In genomic region chr13:56591191-56591590, GRCm38 (mm10) we compare ENCODE assay signal across 29 mouse cellular contexts. TPM values are rescaled to one million over a fixed set of nuclear protein-coding genes. Genes with fewer than 3 reads are reported as not detected.
A peak's percentile ranks its signal among the peaks of the same experiment; 100 is the strongest.
DNase-seq lines count a peak whose midpoint lies in the region; ATAC-seq and TF ChIP-seq lines count a peak whose summit lies in the region.
"Had no signal": no experiment of that assay in that cellular context is flagged by ENCODE, and none has a peak within 500 bp of the region (broad histone marks: within the 10 kb centered on the region; RNA-seq: fewer than 3 reads in every experiment).

No protein-coding gene starts in this region.

- H3K4me1 ChIP-seq in lung, postnatal 0 days (ENCODE audit: insufficient read depth, low read depth, low read length): peaks cover 5% of the 10 kb centered on the region
- H3K4me1 ChIP-seq in kidney, embryonic 15.5 days: peaks cover 58% of the 10 kb centered on the region
- H3K4me1 ChIP-seq: forebrain, embryonic 15.5 days; megakaryocyte, embryonic 14.5 days had no signal

- no peak overlapping the region for H3K4me2 ChIP-seq in lung, postnatal 0 days (replicated peaks; ENCODE audit: low read depth, low read length)
- H3K4me2 ChIP-seq in kidney, embryonic 15.5 days: no peak overlapping the region
- H3K4me2 ChIP-seq: embryonic facial prominence, embryonic 15.5 days; forebrain, embryonic 15.5 days; hindbrain, embryonic 15.5 days; midbrain, embryonic 13.5 days had no signal

- ATAC-seq in lung, postnatal 0 days: peak; percentile 3; the same call in 1 of the 2 replicates
- no peak for ATAC-seq in megakaryocyte, adult 5-6 weeks (ENCODE audit: poor library complexity, severe bottlenecking)
- ATAC-seq in frontal cortex, adult (ENCODE audit: low TSS enrichment): no peak
- ATAC-seq in kidney, embryonic 15.5 days (replicated peaks; ENCODE audit: low FRiP score): no peak
- ATAC-seq: forebrain, embryonic 15.5 days; midbrain, embryonic 13.5 days had no signal

- no peaks in the 10 kb centered on the region for H3K36me3 ChIP-seq in lung, postnatal 0 days (ENCODE audit: insufficient read depth, low read length)
- no peaks in the 10 kb centered on the region for H3K36me3 ChIP-seq in kidney, embryonic 15.5 days
- H3K36me3 ChIP-seq: embryonic facial prominence, embryonic 15.5 days; forebrain, embryonic 15.5 days; hindbrain, embryonic 15.5 days; midbrain, embryonic 13.5 days had no signal

- 74% methylated on average over 8 of the region's 8 CpGs for WGBS in lung, postnatal 0 days
- WGBS in kidney, embryonic 15.5 days: 84% methylated on average over 8 of the region's 8 CpGs

- H3K27me3 ChIP-seq in lung, postnatal 0 days (replicated peaks; ENCODE audit: insufficient read depth, low read length): no peaks in the 10 kb centered on the region
- 0 out of 2 replicates have a peak, but pooled peaks cover 4% of the 10 kb centered on the region for H3K27me3 ChIP-seq in kidney, embryonic 15.5 days
- H3K27me3 ChIP-seq: embryonic facial prominence, embryonic 15.5 days; forebrain, embryonic 15.5 days; hindbrain, embryonic 15.5 days had no signal

- no peak for TF ChIP-seq EP300 in lung, postnatal 0 days (IDR thresholded peaks at IDR 0.05)

- H3K9me3 ChIP-seq in lung, postnatal 0 days (ENCODE audit: low read length): no peaks in the 10 kb centered on the region
- no peaks in the 10 kb centered on the region for H3K9me3 ChIP-seq in kidney, embryonic 15.5 days (replicated peaks)
- H3K9me3 ChIP-seq: embryonic facial prominence, embryonic 15.5 days; forebrain, embryonic 15.5 days; hindbrain, embryonic 15.5 days; megakaryocyte, embryonic 14.5 days; midbrain, embryonic 13.5 days had no signal

- no peak for TF ChIP-seq CTCF in gastrocnemius, adult 2 months (IDR thresholded peaks at IDR 0.05)
- no peak for TF ChIP-seq CTCF in lung, postnatal 0 days (IDR thresholded peaks at IDR 0.05)

- peak overlapping the region; percentile 24 for H3K27ac ChIP-seq in gastrocnemius, adult 2 months
- no peak overlapping the region for H3K27ac ChIP-seq in lung, postnatal 0 days (ENCODE audit: low read length)
- no peak overlapping the region for H3K27ac ChIP-seq in kidney, embryonic 15.5 days
- H3K27ac ChIP-seq: embryonic facial prominence, embryonic 15.5 days; forebrain, embryonic 15.5 days; hindbrain, embryonic 15.5 days; left cerebral cortex, adult 2 months; midbrain, embryonic 13.5 days had no signal

- peak; percentile 55 for DNase-seq in gastrocnemius, adult 2 months
- DNase-seq in gastrocnemius, postnatal 25 days: no peak
- peak; percentile 90 to 94 for DNase-seq in adrenal gland, adult (ENCODE audit: inconsistent age in 2 of 2, low spot score in 1 of 2)
- DNase-seq in adrenal gland, postnatal 25 days: peak; percentile 60
- no peak for DNase-seq in lung, postnatal 0 days (ENCODE audit: low spot score)
- DNase-seq: cerebellum, adult 11-12 months; cerebellum, postnatal 25 days; gastrocnemius, postnatal 36 days; kidney, adult 2 months; kidney, postnatal 10 days; liver; right cerebral cortex, postnatal 14 days; spleen, adult 18-20 months had no signal

- H3K9ac ChIP-seq in lung, postnatal 0 days (replicated peaks; ENCODE audit: low read depth): no peak overlapping the region
- H3K9ac ChIP-seq in kidney, embryonic 15.5 days: no peak overlapping the region
- H3K9ac ChIP-seq: embryonic facial prominence, embryonic 15.5 days; forebrain, embryonic 15.5 days; hindbrain, embryonic 15.5 days; midbrain, embryonic 13.5 days had no signal

- H3K4me3 ChIP-seq in gastrocnemius, adult 2 months: no peak overlapping the region
- no peak overlapping the region for H3K4me3 ChIP-seq in lung, postnatal 0 days (ENCODE audit: low read depth, low read length)
- H3K4me3 ChIP-seq in kidney, embryonic 15.5 days (replicated peaks): no peak overlapping the region
- H3K4me3 ChIP-seq: embryonic facial prominence, embryonic 15.5 days; forebrain, embryonic 15.5 days; hindbrain, embryonic 15.5 days; left cerebral cortex, adult 2 months; megakaryocyte, embryonic 14.5 days; midbrain, embryonic 13.5 days had no signal

- intact Hi-C loops in gastrocnemius, adult 2 months (cut with DNase I): no loop called here

RNA-seq across cellular contexts. Expression of gene Tgfbi, which starts 18.1 kb away (rescaled TPM):
- 10 to 100 TPM; 13.0 to 24.8 TPM for total RNA-seq in gastrocnemius, adult 2 months (2021)
- total RNA-seq in gastrocnemius, postnatal 25 days (2021): 10 to 100 TPM; 19.2 to 20.5 TPM
- total RNA-seq in adrenal gland, postnatal 25 days (2021): 26.5 and 32.9 TPM in 2 replicates
- polyA plus RNA-seq in lung, postnatal 0 days (2015; fragmentation: Nextera tagmentation; extraction: Ambion mirVana): 408 and 422 TPM in 2 replicates
- 321 and 326 TPM in 2 replicates for total RNA-seq in megakaryocyte, adult 5-6 weeks (2015)
- total RNA-seq in megakaryocyte, adult 5-6 weeks (2017): 505 and 532 TPM in 2 replicates
- polyA plus RNA-seq in kidney, embryonic 15.5 days (2015; fragmentation: Nextera tagmentation; extraction: Ambion mirVana): 121 and 135 TPM in 2 replicates

RNA-seq across cellular contexts. Expression of gene Lect2, which starts 42.9 kb away (rescaled TPM):
- total RNA-seq in gastrocnemius, adult 2 months (2021): not detected
- not detected for total RNA-seq in gastrocnemius, postnatal 25 days (2021)
- total RNA-seq in adrenal gland, postnatal 25 days (2021): 0.39 and 1.2 TPM in 2 replicates
- not detected in 2 replicates for polyA plus RNA-seq in lung, postnatal 0 days (2015; fragmentation: Nextera tagmentation; extraction: Ambion mirVana)
- total RNA-seq in megakaryocyte, adult 5-6 weeks (2015): not detected in 2 replicates
- total RNA-seq in megakaryocyte, adult 5-6 weeks (2017): not detected in 2 replicates
- 1.8 and 2.5 TPM in 2 replicates for polyA plus RNA-seq in kidney, embryonic 15.5 days (2015; fragmentation: Nextera tagmentation; extraction: Ambion mirVana)
- total RNA-seq: gastrocnemius, postnatal 36 days; hematopoietic stem cell, adult 5-6 weeks; layer of hippocampus, postnatal 10 days; left cerebral cortex, adult 2 months; left cerebral cortex, postnatal 36 days had no signal
- polyA plus RNA-seq: embryonic facial prominence, embryonic 15.5 days; forebrain, embryonic 15.5 days; heart, embryonic 16.5 days; midbrain, embryonic 13.5 days; neural tube, embryonic 11.5 days; testis, adult 2 months; urinary bladder, adult 2 months had no signal

Comparison
In these comparisons a context has a peak if more than half of its experiments do, and no peak if none do; other contexts are left out.
1. DNase-seq: peak in gastrocnemius, adult 2 months (single experiment), adrenal gland, adult (2 of 2) and adrenal gland, postnatal 25 days (single experiment); none in gastrocnemius, postnatal 25 days (single experiment) and lung, postnatal 0 days (single experiment).